Mouse (Mus musculus): ENCODE data around the gene Prkacb. TPM values are rescaled to one million over a fixed set of nuclear protein-coding genes. Genes with fewer than 3 reads are reported as not detected.
A peak's percentile ranks its signal among the peaks of the same experiment; 100 is the strongest.

Gene Prkacb
- total and polyA plus RNA-seq, 3 experiments = 16.5 to 55.6 (median 31.8) TPM

DNA sequence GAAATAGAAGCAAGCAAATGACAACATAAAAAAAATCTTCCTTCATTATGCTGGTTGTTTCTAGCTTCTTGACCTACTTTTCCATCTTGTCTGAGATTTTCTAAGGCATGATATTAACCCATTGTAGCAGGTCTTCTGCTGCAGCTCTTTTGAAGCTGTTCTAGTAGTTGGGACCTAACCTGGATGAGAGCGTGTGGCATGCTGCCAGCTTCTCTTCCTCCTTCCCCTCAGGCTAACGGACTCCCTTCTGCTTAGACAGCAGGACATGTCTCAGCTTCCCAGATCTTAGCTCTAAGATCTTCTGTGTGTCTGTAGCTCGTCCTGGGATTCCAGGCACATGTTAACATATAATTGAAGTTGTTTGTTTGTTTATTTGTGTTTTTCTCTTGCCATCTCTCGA is 93.1 kb downstream of the Prkacb start:
- H3K36me3 ChIP-seq (ENCODE audit: control insufficient read depth in 1 of 2, insufficient read depth in 2 of 2, low read length in 2 of 2) = peaks cover 0 to 4% of the 10 kb centered on the region in 2 experiments; a peak in 1 of 4 replicates
- no peaks in the 10 kb centered on the region for H3K9me3 ChIP-seq (replicated peaks; ENCODE audit: insufficient read depth, low read length)
- no peak overlapping the region for H3K27ac ChIP-seq (ENCODE audit: control insufficient read depth, low read depth, low read length)
- peaks cover 0 to 1% of the 10 kb centered on the region in 2 experiments; a peak in 1 of 4 replicates for H3K27me3 ChIP-seq (ENCODE audit: control insufficient read depth in 1 of 2, insufficient read depth in 2 of 2, low read length in 2 of 2)
- H3K4me1 ChIP-seq (ENCODE audit: control insufficient read depth in 1 of 2, insufficient read depth in 2 of 2, low read length in 2 of 2) = peaks cover 0 to 7% of the 10 kb centered on the region in 2 experiments; a peak in 2 of 4 replicates
- no peak for TF ChIP-seq UBTF (IDR thresholded peaks at IDR 0.05; ENCODE audit: borderline replicate concordance, insufficient read depth, low read depth, low read length)
- TF ChIP-seq GABPA (IDR thresholded peaks at IDR 0.05; ENCODE audit: low read depth, low read length) = no peak
- TF ChIP-seq USF2 (IDR thresholded peaks at IDR 0.05; ENCODE audit: borderline replicate concordance in 1 of 2, insufficient read depth in 1 of 2, low read depth in 1 of 2, low read length in 2 of 2) = no peak
- no peak for TF ChIP-seq KAT2A (conservative IDR thresholded peaks at IDR 0.05; ENCODE audit: low read depth, low read length)
- TF ChIP-seq TBP (IDR thresholded peaks at IDR 0.05; ENCODE audit: low read depth, low read length) = no peak
- TF ChIP-seq NRF1 (IDR thresholded peaks at IDR 0.05; ENCODE audit: insufficient read depth, low read depth, low read length, poor library complexity, severe bottlenecking) = no peak
- TF ChIP-seq POLR2AphosphoS5 (IDR thresholded peaks at IDR 0.05; ENCODE audit: borderline replicate concordance, low read depth, low read length) = no peak
- TF ChIP-seq POLR2A (IDR thresholded peaks at IDR 0.05; ENCODE audit: control insufficient read depth in 1 of 2, insufficient read depth in 1 of 2, low read depth in 1 of 2, low read length in 2 of 2, poor library complexity in 1 of 2) = no peak
- H3K79me2 ChIP-seq (ENCODE audit: control insufficient read depth, insufficient read depth, low read length, poor library complexity) = no peaks in the 10 kb centered on the region
- peak; percentile 38 for DNase-seq (ENCODE audit: low read depth, low spot score)
- no peak overlapping the region for H3K9ac ChIP-seq (ENCODE audit: control insufficient read depth, low read depth, low read length, poor library complexity, severe bottlenecking)
- no peak overlapping the region for H3K4me3 ChIP-seq (ENCODE audit: control insufficient read depth in 1 of 2, insufficient read depth in 1 of 2, low read depth in 2 of 2, low read length in 2 of 2)

DNA sequence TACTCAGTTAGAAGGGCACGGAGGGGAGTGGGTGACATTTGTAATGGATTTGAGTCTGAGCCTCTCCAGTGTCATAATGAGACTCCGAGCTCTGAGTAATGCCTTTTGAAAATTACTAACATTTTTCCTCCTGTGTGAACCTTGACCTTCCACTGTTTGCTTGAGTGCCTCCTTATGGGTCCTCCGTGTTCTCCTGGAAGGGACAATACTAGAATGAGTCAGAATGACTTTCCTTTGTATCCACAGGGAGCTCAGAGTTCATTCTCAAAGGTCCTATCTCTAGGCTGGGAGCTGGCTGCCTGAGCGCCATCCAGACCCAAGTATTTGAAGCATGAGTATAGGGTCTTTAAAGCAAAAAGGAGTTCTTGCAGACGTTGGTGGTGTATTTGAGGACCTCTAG is 94.5 kb downstream of the Prkacb start:
- H3K4me3 ChIP-seq (ENCODE audit: control insufficient read depth in 1 of 2, insufficient read depth in 1 of 2, low read depth in 2 of 2, low read length in 2 of 2) = no peak overlapping the region
- TF ChIP-seq TCF12 (IDR thresholded peaks at IDR 0.05; ENCODE audit: low read depth, low read length) = no peak
- TF ChIP-seq ETS1 (IDR thresholded peaks at IDR 0.05; ENCODE audit: low read depth, low read length) = no peak
- no peak for TF ChIP-seq EP300 (IDR thresholded peaks at IDR 0.05; ENCODE audit: low read depth in 1 of 2, low read length in 2 of 2)
- TF ChIP-seq SMC3 (IDR thresholded peaks at IDR 0.05; ENCODE audit: low read depth, low read length) = no peak
- no peak for TF ChIP-seq MAFK (IDR thresholded peaks at IDR 0.05; ENCODE audit: borderline replicate concordance, low read depth, low read length)
- no peak for TF ChIP-seq E2F4 (IDR thresholded peaks at IDR 0.05; ENCODE audit: borderline replicate concordance, low read depth, low read length)
- TF ChIP-seq MXI1 (IDR thresholded peaks at IDR 0.05; ENCODE audit: low read depth, low read length) = no peak
- TF ChIP-seq CHD1 (IDR thresholded peaks at IDR 0.05; ENCODE audit: low read depth, low read length) = no peak
- TF ChIP-seq BHLHE40 (IDR thresholded peaks at IDR 0.05; ENCODE audit: borderline replicate concordance, low read depth, low read length) = no peak
- TF ChIP-seq ZMIZ1 (IDR thresholded peaks at IDR 0.05; ENCODE audit: low read depth, low read length) = no peak
- no peak for TF ChIP-seq MEF2A (IDR thresholded peaks at IDR 0.05; ENCODE audit: extremely low read depth, insufficient replicate concordance, low read depth, low read length, poor library complexity, severe bottlenecking)
- TF ChIP-seq CTCF (IDR thresholded peaks at IDR 0.05 in 2 of 3, conservative IDR thresholded peaks at IDR 0.05 in 1 of 3; ENCODE audit: control insufficient read depth in 1 of 3, insufficient read depth in 1 of 3, low read depth in 2 of 3, low read length in 3 of 3, poor library complexity in 1 of 3, severe bottlenecking in 1 of 3) = no peak
- TF ChIP-seq POLR2A (IDR thresholded peaks at IDR 0.05; ENCODE audit: control insufficient read depth in 1 of 2, insufficient read depth in 1 of 2, low read depth in 1 of 2, low read length in 2 of 2, poor library complexity in 1 of 2) = no peak
- DNase-seq (ENCODE audit: low read depth, low spot score) = no peak
- no peak overlapping the region for H3K9ac ChIP-seq (ENCODE audit: control insufficient read depth, low read depth, low read length, poor library complexity, severe bottlenecking)
- peaks cover 0 to 4% of the 10 kb centered on the region in 2 experiments; a peak in 1 of 4 replicates for H3K36me3 ChIP-seq (ENCODE audit: control insufficient read depth in 1 of 2, insufficient read depth in 2 of 2, low read length in 2 of 2)
- H3K79me2 ChIP-seq (ENCODE audit: control insufficient read depth, insufficient read depth, low read length, poor library complexity) = no peaks in the 10 kb centered on the region
- peaks cover 0 to 1% of the 10 kb centered on the region in 2 experiments; a peak in 1 of 4 replicates for H3K27me3 ChIP-seq (ENCODE audit: control insufficient read depth in 1 of 2, insufficient read depth in 2 of 2, low read length in 2 of 2)
- H3K4me1 ChIP-seq (ENCODE audit: control insufficient read depth in 1 of 2, insufficient read depth in 2 of 2, low read length in 2 of 2) = peaks cover 0 to 7% of the 10 kb centered on the region in 2 experiments; a peak in 2 of 4 replicates
- no peak overlapping the region for H3K27ac ChIP-seq (ENCODE audit: control insufficient read depth, low read depth, low read length)
- H3K9me3 ChIP-seq (replicated peaks; ENCODE audit: insufficient read depth, low read length) = no peaks in the 10 kb centered on the region
